Mouse (Mus musculus) CD4-positive, CD25-positive, alpha-beta regulatory T cell, adult 2 months (primary cell): ENCODE data around the gene Lrmda.
"Not testable (repeated sequence)": the region's sequence is repeated elsewhere in the genome, so short reads cannot be mapped to it uniquely, and the experiment has no call there.

Experiments
- DNase-seq: peaks from one replicate; pipeline ENCODE4 v3.0.0-alpha.2; 2012; ENCODE audit warnings: low read depth, low spot score

Gene Lrmda

DNA sequence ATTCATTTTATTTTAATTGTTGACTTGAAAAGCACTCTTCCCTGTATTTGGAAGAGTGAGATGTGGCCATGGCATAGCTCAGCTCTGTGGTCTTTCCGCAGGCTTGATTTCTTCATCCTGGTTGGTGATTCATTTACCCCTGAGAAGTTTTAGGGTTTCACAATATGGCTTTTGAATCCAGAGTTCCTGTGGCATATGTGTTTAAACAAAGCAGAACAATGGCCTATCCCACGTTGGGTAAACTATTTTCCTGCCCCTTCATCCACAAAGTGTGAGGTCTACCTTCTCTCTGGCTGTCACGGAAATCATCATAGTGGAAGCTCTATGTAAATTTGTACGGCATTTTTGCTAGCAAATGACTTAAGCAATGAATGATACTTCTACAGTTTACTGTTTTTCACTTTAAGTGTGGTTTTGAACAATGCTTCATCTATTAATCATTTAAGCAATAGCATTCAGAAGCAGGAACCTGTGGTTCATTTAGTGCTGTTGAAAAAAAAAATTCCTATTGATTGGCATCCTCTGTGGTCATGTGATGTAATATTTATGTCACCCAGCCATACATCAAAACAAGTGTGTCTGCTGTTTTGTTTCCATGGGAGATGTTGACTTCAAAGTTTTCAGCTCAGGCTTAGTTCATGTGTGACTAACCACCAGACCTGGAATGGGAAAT lies 567.9 kb downstream of the Lrmda start:
- DNase-seq = no peak

DNA sequence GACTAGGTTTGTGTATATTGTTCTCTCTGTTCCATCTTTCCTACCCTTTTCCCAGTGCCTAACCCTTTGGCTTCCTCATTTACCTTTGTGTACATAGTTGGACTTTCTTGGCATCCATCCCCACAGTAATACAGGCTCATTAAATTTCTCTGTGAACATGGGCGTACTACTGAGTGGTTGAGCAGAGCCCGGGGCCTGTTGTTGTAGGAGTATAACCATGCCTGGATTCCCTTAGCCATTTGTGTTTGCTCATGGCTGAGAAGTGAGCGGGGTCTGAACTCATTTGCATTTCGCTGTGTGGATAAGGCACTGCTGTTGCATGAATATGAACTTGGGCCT lies 568.4 kb downstream of the Lrmda start:
- DNase-seq = no peak

GRCm38 (mm10) chr14:22588394-22588793 lies 568.9 kb downstream of the Lrmda start:
- not testable (repeated sequence) for DNase-seq

DNA sequence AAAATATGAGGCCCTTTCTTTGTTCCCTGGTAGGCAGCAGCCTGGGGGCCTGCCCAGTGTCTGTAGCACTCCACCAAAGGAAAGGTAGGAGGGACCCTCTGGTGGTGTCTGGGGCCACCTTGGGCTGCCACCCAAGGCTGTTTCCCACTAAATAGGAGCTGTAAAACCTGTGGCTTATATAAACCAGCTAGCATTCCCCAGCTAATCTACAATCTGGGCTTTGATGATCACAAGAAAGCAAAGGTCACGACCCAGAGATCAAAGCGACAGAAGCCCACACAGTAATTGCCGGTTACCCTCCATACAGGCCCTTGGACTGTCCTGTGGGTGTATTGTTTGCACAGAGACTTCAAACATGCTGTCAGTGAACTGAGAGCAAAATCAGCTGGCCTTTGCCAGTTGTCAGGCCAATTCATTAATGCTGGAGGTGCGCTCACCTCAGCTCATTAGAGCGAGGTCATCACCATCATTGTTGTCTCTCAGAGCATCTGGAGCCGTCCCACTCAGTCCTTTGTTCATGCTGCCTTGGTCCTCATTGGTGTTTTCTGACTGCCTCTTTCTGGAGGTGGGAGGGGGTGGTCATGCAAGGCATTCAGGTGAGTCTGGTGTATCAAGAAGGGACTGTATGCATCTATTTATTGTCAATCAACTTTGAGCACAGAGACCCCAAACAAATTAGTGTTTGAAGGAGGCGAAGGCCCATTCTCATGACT lies 570.1 kb downstream of the Lrmda start:
- DNase-seq = no peak

GRCm38 (mm10) chr14:22591186-22591585 lies 571.7 kb downstream of the Lrmda start:
- no peak for DNase-seq

- DNase-seq = no peak
These were observed 578.0 kb downstream of the Lrmda start for GRCm38 (mm10) chr14:22597508-22597907.

- DNase-seq = no peak
These were observed 579.1 kb downstream of the Lrmda start for GRCm38 (mm10) chr14:22598638-22599037.

DNA sequence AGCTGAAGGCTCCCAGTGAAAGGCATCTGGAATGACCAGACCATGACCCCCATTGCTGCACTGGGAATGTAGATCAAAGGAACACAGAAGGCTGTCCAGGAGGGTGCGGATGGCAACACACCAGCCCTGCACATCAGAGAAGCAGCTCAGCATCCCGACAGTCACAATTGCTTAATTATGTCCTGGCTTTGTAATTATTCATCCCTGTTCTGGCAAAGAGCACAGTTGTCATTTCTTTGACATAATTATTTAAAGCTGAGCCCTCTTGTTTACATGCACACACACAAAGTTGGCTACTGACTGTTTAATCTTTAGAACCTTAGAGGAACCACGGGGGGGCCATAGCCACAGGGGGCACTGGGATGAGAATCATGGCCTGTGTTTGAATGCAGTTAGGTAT lies 580.7 kb downstream of the Lrmda start:
- no peak for DNase-seq

DNA sequence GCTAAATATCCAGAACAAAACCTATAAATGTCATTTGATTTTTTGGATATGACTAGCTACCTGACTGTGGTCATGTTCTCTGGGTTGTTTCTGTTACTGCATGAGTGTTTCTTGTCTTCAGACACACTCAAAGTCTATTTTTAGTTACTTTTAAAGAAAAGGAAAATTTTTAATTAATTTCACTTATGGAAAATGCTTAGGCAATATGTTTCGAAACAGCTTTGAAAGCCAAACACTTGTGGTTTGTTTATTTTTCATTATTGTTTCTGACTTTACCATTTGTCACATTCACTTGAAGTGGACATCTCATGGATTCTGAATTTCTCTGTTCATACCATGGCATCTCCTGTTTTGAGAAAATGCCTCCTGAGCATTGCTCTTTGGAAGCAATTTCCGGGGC lies 582.8 kb downstream of the Lrmda start:
- DNase-seq = no peak

- DNase-seq = no peak
These were observed 589.1 kb downstream of the Lrmda start for GRCm38 (mm10) chr14:22608599-22608998.

DNA sequence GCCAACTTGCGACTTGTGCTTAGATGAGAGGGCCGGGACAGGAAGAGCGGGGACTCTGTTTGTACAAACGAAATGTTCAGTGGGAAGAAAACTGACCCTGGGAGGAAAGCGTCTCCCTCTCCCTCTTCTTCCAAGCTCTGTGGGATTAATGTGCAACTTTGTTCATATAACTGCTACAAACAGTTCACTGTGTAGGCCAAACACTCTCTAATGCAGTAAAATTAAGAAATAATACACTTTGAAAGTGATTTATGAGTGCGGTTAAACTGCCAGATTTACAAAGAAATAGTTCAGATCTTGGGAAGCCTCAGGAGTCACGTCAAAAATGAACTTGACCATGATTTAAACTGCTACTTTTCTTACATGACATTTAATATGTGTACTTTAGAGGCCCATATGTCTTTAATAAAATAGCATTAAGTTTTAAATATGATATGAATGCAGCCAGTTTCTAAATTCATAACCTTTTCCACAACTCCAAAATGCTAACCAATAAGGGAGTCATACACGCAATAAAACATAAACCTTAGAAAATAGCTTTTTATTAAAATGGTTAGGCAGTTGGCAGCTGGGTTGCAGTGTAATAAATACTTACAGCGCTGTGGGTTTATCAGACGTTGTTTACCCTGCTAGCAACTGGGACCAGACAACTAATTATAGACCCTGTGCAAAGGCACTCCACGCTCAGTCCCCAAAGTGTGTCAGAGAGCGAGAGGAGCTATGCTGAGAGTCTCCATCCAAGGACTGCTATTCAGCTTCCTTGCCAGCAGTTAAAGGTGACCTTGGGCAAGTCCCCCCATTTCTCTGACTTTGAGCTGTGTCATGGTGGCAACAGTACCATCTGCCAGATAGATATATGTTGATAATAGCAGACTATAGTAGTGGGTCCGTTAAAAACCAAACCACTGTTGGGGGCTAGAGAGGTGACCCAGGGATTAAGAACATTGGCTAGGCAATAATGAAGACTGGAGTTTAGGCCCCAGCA lies 590.0 kb downstream of the Lrmda start:
- DNase-seq = no peak

DNA sequence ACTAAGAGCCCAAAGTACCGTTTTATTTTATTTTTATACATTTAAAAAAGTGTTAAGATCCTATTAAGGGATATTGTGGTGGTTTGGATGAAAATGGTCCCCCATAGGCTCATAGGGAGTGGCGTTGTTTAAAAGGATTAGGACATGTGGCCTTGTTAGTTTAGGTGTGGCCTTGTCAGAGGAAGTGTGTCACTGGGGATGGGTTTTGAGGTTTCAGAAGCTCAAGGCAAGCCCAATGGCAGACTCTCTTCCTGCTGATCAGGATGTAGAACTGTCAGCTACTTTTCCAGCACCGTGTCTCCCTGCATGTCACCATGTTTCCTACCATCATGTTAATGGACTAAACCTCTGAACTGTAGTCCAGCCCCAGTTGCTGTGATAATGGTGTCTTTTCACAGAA lies 591.5 kb downstream of the Lrmda start:
- DNase-seq = no peak

DNA sequence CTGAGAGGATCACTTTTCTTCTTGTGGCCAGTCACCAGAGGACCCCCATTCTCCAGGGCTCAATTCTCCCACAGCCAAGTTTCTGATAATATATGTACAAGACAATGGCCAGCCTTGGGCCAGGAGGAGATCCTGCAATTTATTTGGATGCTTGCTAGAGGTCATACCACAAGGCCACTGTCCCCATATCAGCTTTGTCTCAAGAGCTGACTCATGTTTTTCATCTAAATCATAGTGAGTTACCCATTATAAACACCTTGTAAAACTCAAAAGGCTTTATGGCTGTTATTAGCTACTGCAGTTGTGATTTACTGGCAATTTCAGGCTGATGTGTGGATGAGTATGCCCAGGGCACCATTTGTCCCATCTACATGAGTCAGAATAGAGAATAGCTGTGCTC lies 600.7 kb downstream of the Lrmda start:
- DNase-seq = no peak

- DNase-seq = no peak
These were observed 602.4 kb downstream of the Lrmda start for GRCm38 (mm10) chr14:22621941-22622340.

DNA sequence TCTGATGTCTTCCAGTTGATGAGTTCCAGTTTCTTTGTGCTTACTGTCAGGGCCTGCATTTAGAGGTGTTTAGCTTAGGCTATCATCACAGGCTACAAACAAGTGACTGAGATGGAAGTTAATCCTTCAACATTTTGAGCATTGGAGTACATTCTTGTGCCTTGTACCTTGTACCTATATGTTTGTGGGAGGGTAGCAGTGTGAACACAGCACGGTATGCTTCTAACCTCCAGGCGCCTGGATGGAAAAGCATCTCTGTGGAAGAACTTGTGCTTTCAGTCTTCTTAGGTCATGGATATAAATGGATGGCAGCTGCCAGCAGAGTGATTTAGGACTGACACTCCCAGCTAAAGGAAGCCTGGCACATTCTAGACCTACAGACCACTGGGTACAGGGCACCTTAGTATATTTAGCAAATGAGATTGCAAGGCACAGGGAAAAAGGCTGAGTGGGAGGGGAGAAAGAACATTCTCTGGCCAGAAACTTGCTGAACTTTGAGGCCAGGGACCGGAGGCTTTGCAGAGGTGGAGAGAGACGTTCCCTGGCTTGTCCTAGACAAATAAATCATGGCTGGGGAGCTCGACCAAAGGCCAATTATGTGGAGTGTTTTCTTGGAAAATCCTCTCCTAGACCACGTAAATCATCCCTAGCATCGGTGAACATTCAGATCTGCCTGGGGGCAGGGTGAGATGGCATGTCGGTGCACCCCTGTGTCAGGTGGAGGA lies 607.8 kb downstream of the Lrmda start:
- DNase-seq = no peak

DNA sequence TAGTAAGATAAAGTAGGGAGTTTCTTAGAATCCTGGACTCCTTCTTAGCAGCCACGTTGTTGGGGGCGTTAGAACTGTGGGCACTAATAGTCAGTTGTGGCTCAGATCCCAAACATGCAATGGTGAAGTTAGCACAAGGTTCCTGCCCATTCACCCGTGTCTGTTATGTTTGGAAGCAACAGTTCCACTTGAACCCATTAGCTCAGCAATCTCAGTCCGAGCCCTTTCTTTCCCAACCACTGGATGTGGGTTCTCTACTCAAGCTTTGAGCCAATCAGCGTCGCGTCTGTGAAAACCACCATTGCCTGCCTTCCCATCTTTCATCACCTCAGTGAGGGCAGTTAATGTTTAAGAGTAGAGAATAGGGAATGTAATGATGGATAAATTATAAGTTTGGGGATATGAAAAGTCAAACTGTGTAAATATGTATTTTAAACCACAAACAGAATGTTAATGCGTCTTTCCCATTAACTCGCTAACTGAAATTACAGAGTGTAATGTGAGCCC lies 610.9 kb downstream of the Lrmda start:
- DNase-seq = no peak

- DNase-seq = no peak
These were observed 614.1 kb downstream of the Lrmda start for GRCm38 (mm10) chr14:22633612-22634011.

DNA sequence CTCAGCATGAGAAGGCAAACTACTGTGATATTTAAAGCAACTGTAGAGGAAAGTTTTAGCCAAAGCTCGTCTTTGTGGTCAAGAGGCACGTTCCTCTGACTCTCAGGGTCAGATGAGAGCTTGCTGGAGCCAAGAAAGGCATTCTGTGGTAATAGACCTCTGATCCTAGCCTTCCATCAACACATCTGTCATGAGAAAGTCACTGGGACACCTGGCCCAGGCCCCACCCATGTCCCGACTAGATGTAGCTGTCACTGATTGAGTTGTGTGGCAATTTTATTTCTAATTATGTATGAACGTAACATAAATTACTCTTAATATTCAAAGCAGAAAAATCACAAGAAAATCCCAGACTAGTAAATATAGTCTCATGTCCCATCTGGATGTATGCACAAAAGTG lies 624.0 kb downstream of the Lrmda start:
- DNase-seq = no peak

- DNase-seq = no peak
These were observed 628.5 kb downstream of the Lrmda start for GRCm38 (mm10) chr14:22647879-22648611.

DNA sequence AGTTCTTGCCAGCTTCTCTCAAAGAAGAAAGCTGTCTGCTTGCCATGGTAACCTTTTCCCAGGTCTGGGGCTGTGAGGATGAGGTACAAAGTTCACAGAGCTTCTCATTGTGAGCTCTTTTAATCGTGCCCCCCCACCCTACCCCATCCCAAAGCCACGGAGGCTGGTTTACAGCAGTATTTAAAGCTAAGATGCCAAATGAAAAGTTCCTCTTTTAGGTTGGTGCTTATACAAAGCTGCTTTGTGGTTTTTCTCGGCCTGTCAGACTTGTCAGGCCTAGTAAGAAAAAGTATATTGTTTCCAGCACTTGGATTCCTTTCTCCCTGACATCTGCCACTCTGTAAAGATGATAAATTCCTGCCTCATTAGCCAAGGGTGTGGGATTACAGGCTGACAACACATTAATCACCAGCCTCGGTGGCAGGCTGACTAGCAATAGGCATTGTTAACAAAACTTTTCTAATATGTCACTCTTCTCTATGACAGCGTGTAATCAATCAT lies 629.9 kb downstream of the Lrmda start:
- no peak for DNase-seq
